Mouse (Mus musculus) megakaryocyte, embryonic 14.5 days (primary cell): Measurements from ENCODE around the gene Clic5. TPM values are rescaled to one million over a fixed set of nuclear protein-coding genes. Genes with fewer than 3 reads are reported as not detected.
A peak's percentile ranks its signal among the peaks of the same experiment; 100 is the strongest.

ENCODE experiments used
- H3K27me3 ChIP-seq: replicated peaks from 2 replicates; pipeline ENCODE3; 2012; ENCODE audit warnings: inconsistent platforms
- H3K36me3 ChIP-seq: replicated peaks from 2 replicates; pipeline ENCODE3; 2012; ENCODE audit warnings: low read length, inconsistent platforms, mixed read lengths
- H3K4me1 ChIP-seq: 2 replicates; pipeline ENCODE4 v1.6.1; 2012; ENCODE audit warnings: inconsistent platforms
- H3K4me3 ChIP-seq: replicated peaks from 2 replicates; pipeline ENCODE3; 2012; ENCODE audit warnings: moderate library complexity, mild to moderate bottlenecking, inconsistent platforms
- H3K9me3 ChIP-seq: 2 replicates; pipeline ENCODE4 v1.6.1; 2012; ENCODE audit warnings: inconsistent platforms
- FLI1 ChIP-seq: IDR thresholded peaks from 2 replicates; pipeline ENCODE4 v1.6.1; 2012; ENCODE audit warnings: low read length, inconsistent platforms, mixed read lengths
- GATA1 ChIP-seq: IDR thresholded peaks from 3 replicates; pipeline ENCODE4 v1.6.1; 2012; ENCODE audit warnings: mixed read lengths, low read length, inconsistent platforms, borderline replicate concordance
- polyA plus RNA-seq: library from polyadenylated mRNA; stranded (reverse); fragments of >175 nt; gene quantifications from 2 replicates; pipeline ENCODE4 v1.2.3, GENCODE M21; 2012; ENCODE audit warnings: low replicate concordance; ENCODE audit not compliant: insufficient read depth

Clic5 gene
- not detected in 2 replicates for polyA plus RNA-seq

- TF ChIP-seq FLI1 (no peak), GATA1 (no peak)
- H3K9me3 ChIP-seq: peaks cover 7% of the 10 kb centered on the region; the same call in 1 of the 2 replicates
- peaks cover 28% of the 10 kb centered on the region for H3K4me1 ChIP-seq
- no peaks in the 10 kb centered on the region for H3K36me3 ChIP-seq
- H3K4me3 ChIP-seq: peak within 1 kb of the TSS; percentile 90
- peaks cover 39% of the 10 kb centered on the region for H3K27me3 ChIP-seq
Measured at GRCm38 (mm10) chr17:44188042-44188768, at the start of gene Clic5. TSS of gene Clic5 (plus strand) at chr17:44188584.

GRCm38 (mm10) chr17:44145806-44146205 lies 42.6 kb upstream of the Clic5 start:
- Histone ChIP-seq H3K9me3 (no peaks in the 10 kb centered on the region), H3K4me1 (no peaks in the 10 kb centered on the region), H3K36me3 (no peaks in the 10 kb centered on the region), H3K27me3 (peaks cover 1% of the 10 kb centered on the region), H3K4me3 (no peak overlapping the region)
- TF ChIP-seq GATA1: no peak
- TF ChIP-seq FLI1: no peak

GRCm38 (mm10) chr17:44148109-44148846 lies 40.1 kb upstream of the Clic5 start:
- peaks cover 3% of the 10 kb centered on the region for H3K27me3 ChIP-seq
- TF ChIP-seq FLI1: no peak
- TF ChIP-seq GATA1: no peak
- H3K9me3 ChIP-seq: no peaks in the 10 kb centered on the region

GRCm38 (mm10) chr17:44151130-44151529 lies 37.3 kb upstream of the Clic5 start:
- Histone ChIP-seq H3K36me3 (no peaks in the 10 kb centered on the region), H3K4me1 (no peaks in the 10 kb centered on the region), H3K9me3 (no peaks in the 10 kb centered on the region), H3K4me3 (no peak overlapping the region), H3K27me3 (peaks cover 5% of the 10 kb centered on the region)
- TF ChIP-seq FLI1 (no peak), GATA1 (no peak)

More at GRCm38 (mm10) chr17:44148109-44148846, 40.1 kb upstream of the Clic5 start:
- no peaks in the 10 kb centered on the region for H3K4me1 ChIP-seq
- no peak overlapping the region for H3K4me3 ChIP-seq
- no peaks in the 10 kb centered on the region for H3K36me3 ChIP-seq

- no peaks in the 10 kb centered on the region for H3K36me3 ChIP-seq
- TF ChIP-seq GATA1: no peak
- TF ChIP-seq FLI1: no peak
- H3K4me3 ChIP-seq: no peak overlapping the region
- H3K27me3 ChIP-seq: peaks cover 5% of the 10 kb centered on the region
- H3K9me3 ChIP-seq: no peaks in the 10 kb centered on the region
- no peaks in the 10 kb centered on the region for H3K4me1 ChIP-seq
Measured at GRCm38 (mm10) chr17:44151889-44152288, 36.5 kb upstream of the Clic5 start.

GRCm38 (mm10) chr17:44153871-44154270 lies 34.5 kb upstream of the Clic5 start:
- Histone ChIP-seq H3K4me3 (no peak overlapping the region), H3K27me3 (peaks cover 5% of the 10 kb centered on the region), H3K4me1 (0 out of 2 replicates have a peak, but pooled peaks cover 5% of the 10 kb centered on the region), H3K9me3 (no peaks in the 10 kb centered on the region), H3K36me3 (no peaks in the 10 kb centered on the region)
- TF ChIP-seq GATA1 (no peak), FLI1 (no peak)

GRCm38 (mm10) chr17:44155204-44155603 lies 33.2 kb upstream of the Clic5 start:
- TF ChIP-seq FLI1: no peak
- no peak for TF ChIP-seq GATA1
- Histone ChIP-seq H3K36me3 (no peaks in the 10 kb centered on the region), H3K4me1 (peaks cover 5% of the 10 kb centered on the region; the same call in 1 of the 2 replicates), H3K9me3 (peaks cover 5% of the 10 kb centered on the region), H3K27me3 (peaks cover 4% of the 10 kb centered on the region), H3K4me3 (no peak overlapping the region)

- Histone ChIP-seq H3K4me1 (peaks cover 21% of the 10 kb centered on the region), H3K4me3 (no peak overlapping the region)
- TF ChIP-seq FLI1 (no peak), GATA1 (no peak)
Measured at GRCm38 (mm10) chr17:44158186-44158585, 30.2 kb upstream of the Clic5 start.

GRCm38 (mm10) chr17:44160449-44160848 lies 27.9 kb upstream of the Clic5 start:
- no peak for TF ChIP-seq FLI1
- TF ChIP-seq GATA1: no peak
- H3K9me3 ChIP-seq: peaks cover 17% of the 10 kb centered on the region
- no peaks in the 10 kb centered on the region for H3K27me3 ChIP-seq
- H3K4me1 ChIP-seq: peaks cover 21% of the 10 kb centered on the region
- H3K36me3 ChIP-seq: peaks cover 11% of the 10 kb centered on the region
- no peak overlapping the region for H3K4me3 ChIP-seq

More at GRCm38 (mm10) chr17:44158186-44158585, 30.2 kb upstream of the Clic5 start:
- Histone ChIP-seq H3K36me3 (peaks cover 11% of the 10 kb centered on the region), H3K27me3 (peaks cover 2% of the 10 kb centered on the region), H3K9me3 (peaks cover 17% of the 10 kb centered on the region)

- TF ChIP-seq FLI1 (no peak), GATA1 (no peak)
- no peaks in the 10 kb centered on the region for H3K27me3 ChIP-seq
Measured at GRCm38 (mm10) chr17:44162514-44162913, 25.9 kb upstream of the Clic5 start.

More at GRCm38 (mm10) chr17:44162514-44162913, 25.9 kb upstream of the Clic5 start:
- H3K36me3 ChIP-seq: peaks cover 11% of the 10 kb centered on the region
- H3K4me1 ChIP-seq: peaks cover 24% of the 10 kb centered on the region
- H3K9me3 ChIP-seq: peaks cover 17% of the 10 kb centered on the region
- peak overlapping the region; percentile 54 for H3K4me3 ChIP-seq
